Mouse (Mus musculus): Measurements from ENCODE around the gene Zfp780b. TPM values are rescaled to one million over a fixed set of nuclear protein-coding genes. Genes with fewer than 3 reads are reported as not detected.
"Not testable (repeated sequence)": the region's sequence is repeated elsewhere in the genome, so short reads cannot be mapped to it uniquely, and the experiment has no call there.

Zfp780b gene
- 10.5 and 10.9 TPM in 2 replicates for polyA plus RNA-seq (2014; fragmentation: Nextera tagmentation; extraction: Ambion mirVana)

DNA sequence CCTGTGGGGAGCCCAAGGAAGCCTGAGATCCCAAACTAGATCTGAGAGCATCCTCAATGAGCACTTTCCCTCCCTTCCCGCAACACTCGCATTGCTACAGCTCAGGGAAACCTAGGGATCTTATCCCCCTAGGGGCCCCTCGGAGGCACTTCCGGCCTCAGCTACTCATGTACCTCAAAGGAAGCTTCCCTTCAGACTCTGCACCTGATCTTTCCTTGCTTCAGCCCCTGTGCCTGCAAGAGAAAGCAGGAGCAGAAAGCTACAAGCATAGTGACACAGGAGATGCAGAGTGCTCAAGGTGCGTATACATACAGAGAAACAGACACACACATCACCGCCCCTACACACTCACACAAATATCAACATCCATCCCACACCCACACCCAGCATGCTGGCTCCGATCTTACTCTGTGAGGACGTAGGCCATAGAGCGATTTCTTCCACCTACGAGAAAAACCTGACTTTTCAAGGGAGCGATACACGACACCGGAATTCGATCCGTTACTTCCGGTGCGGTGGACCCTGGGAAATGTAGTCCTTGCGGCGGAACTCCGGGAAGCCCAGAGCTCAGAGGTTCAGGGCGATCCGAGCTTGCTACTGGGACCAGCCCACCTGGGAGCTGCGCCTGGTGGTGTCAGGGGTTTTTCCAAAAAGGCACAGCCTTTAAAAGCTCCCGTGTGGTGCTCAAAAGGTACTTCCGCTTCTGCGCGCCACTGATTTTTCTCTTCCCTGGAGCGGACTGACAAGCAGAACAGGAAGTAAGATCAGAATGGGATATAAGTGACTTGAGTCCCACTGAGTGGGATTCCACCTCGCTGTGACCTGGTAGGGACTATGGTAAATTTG lies at the start of gene Zfp780b:
Gene Zfp780b (minus strand): TSS at position 489 of the 846 bp plus-strand sequence.
- ATAC-seq (ENCODE audit: low read depth) (peak; percentile 92), DNase-seq (ENCODE audit: low spot score) (peak; percentile 87)
- peak within 1 kb of the TSS; percentile 71 for H3K9ac ChIP-seq (ENCODE audit: low read depth, low read length)
- peak within 1 kb of the TSS; percentile 65 for H3K4me2 ChIP-seq (ENCODE audit: low read depth, low read length)
- H3K4me1 ChIP-seq (ENCODE audit: control insufficient read depth, insufficient read depth, low read length) = peaks cover 8% of the 10 kb centered on the region; the same call in 1 of the 2 replicates
- H3K36me3 ChIP-seq (ENCODE audit: control insufficient read depth, insufficient read depth, low read length) = 0 out of 2 replicates have a peak, but pooled peaks cover 3% of the 10 kb centered on the region
- H3K9me3 ChIP-seq (ENCODE audit: control insufficient read depth, low read length) = peaks cover 28% of the 10 kb centered on the region
- H3K27ac ChIP-seq (replicated peaks; ENCODE audit: low read depth, low read length) = peak within 1 kb of the TSS; percentile 76
- under 1% methylated on average over 29 of the region's 29 CpGs for WGBS
- peak within 1 kb of the TSS; percentile 52 for H3K4me3 ChIP-seq (ENCODE audit: low read depth, low read length)
- H3K27me3 ChIP-seq (replicated peaks; ENCODE audit: control insufficient read depth, insufficient read depth, low read length) = no peaks in the 10 kb centered on the region

- 22% methylated on average over 7 of the region's 7 CpGs for whole genome bisulfite sequencing
- peak overlapping the region; percentile 81 for H3K9ac ChIP-seq (ENCODE audit: low read depth, low read length)
- no peaks in the 10 kb centered on the region for H3K27me3 ChIP-seq (replicated peaks; ENCODE audit: control insufficient read depth, insufficient read depth, low read length)
- ATAC-seq (ENCODE audit: low read depth) (peak; percentile 53), DNase-seq (ENCODE audit: low spot score) (peak; percentile 4)
- H3K9me3 ChIP-seq (ENCODE audit: control insufficient read depth, low read length) = no peaks in the 10 kb centered on the region
- H3K4me1 ChIP-seq (ENCODE audit: control insufficient read depth, insufficient read depth, low read length) = no peaks in the 10 kb centered on the region
- peak overlapping the region; percentile 79 for H3K4me2 ChIP-seq (ENCODE audit: low read depth, low read length)
- H3K36me3 ChIP-seq (ENCODE audit: control insufficient read depth, insufficient read depth, low read length) = 0 out of 2 replicates have a peak, but pooled peaks cover 6% of the 10 kb centered on the region
- peak overlapping the region; percentile 67 for H3K4me3 ChIP-seq (ENCODE audit: low read depth, low read length)
- H3K27ac ChIP-seq (replicated peaks; ENCODE audit: low read depth, low read length) = 0 out of 2 replicates have a peak overlapping the region, but pooled peaks have one; percentile 42
Observed at GRCm38 (mm10) chr7:28014445-28014810, 35.5 kb upstream of the Zfp780b start.

GRCm38 (mm10) chr7:28013549-28014444 lies 34.8 kb upstream of the Zfp780b start, which contains the start of gene Zfp850:
Gene Zfp850 (minus strand): TSS chr7:28014115.
- 0 out of 2 replicates have a peak within 1 kb of the TSS, but pooled peaks have one; percentile 42 for H3K27ac ChIP-seq (replicated peaks; ENCODE audit: low read depth, low read length)
- no peaks in the 10 kb centered on the region for H3K27me3 ChIP-seq (replicated peaks; ENCODE audit: control insufficient read depth, insufficient read depth, low read length)
- H3K9me3 ChIP-seq (ENCODE audit: control insufficient read depth, low read length) = no peaks in the 10 kb centered on the region
- DNase-seq (ENCODE audit: low spot score) = peak; percentile 93
- 0 out of 2 replicates have a peak, but pooled peaks cover 6% of the 10 kb centered on the region for H3K36me3 ChIP-seq (ENCODE audit: control insufficient read depth, insufficient read depth, low read length)
- peak; percentile 97 for ATAC-seq (ENCODE audit: low read depth)
- under 1% methylated on average over 47 of the region's 47 CpGs for WGBS
- H3K4me3 ChIP-seq (ENCODE audit: low read depth, low read length) = peak within 1 kb of the TSS; percentile 67
- peak within 1 kb of the TSS; percentile 79 for H3K4me2 ChIP-seq (ENCODE audit: low read depth, low read length)
- H3K4me1 ChIP-seq (ENCODE audit: control insufficient read depth, insufficient read depth, low read length) = no peaks in the 10 kb centered on the region
- H3K9ac ChIP-seq (ENCODE audit: low read depth, low read length) = peak within 1 kb of the TSS; percentile 81

GRCm38 (mm10) chr7:28010271-28010670 lies 31.3 kb upstream of the Zfp780b start:
- no peak overlapping the region for H3K9ac ChIP-seq (ENCODE audit: low read depth, low read length)
- no peaks in the 10 kb centered on the region for H3K4me1 ChIP-seq (ENCODE audit: control insufficient read depth, insufficient read depth, low read length)
- ATAC-seq (ENCODE audit: low read depth) (no peak), DNase-seq (ENCODE audit: low spot score) (no peak)
- H3K4me2 ChIP-seq (ENCODE audit: low read depth, low read length) = no peak overlapping the region
- WGBS = 90% methylated on average over 3 of the region's 3 CpGs
- H3K36me3 ChIP-seq (ENCODE audit: control insufficient read depth, insufficient read depth, low read length) = peaks cover 24% of the 10 kb centered on the region; the same call in 1 of the 2 replicates
- H3K27me3 ChIP-seq (replicated peaks; ENCODE audit: control insufficient read depth, insufficient read depth, low read length) = no peaks in the 10 kb centered on the region
- no peak overlapping the region for H3K4me3 ChIP-seq (ENCODE audit: low read depth, low read length)
- no peak overlapping the region for H3K27ac ChIP-seq (replicated peaks; ENCODE audit: low read depth, low read length)
- H3K9me3 ChIP-seq (ENCODE audit: control insufficient read depth, low read length) = no peaks in the 10 kb centered on the region

DNA sequence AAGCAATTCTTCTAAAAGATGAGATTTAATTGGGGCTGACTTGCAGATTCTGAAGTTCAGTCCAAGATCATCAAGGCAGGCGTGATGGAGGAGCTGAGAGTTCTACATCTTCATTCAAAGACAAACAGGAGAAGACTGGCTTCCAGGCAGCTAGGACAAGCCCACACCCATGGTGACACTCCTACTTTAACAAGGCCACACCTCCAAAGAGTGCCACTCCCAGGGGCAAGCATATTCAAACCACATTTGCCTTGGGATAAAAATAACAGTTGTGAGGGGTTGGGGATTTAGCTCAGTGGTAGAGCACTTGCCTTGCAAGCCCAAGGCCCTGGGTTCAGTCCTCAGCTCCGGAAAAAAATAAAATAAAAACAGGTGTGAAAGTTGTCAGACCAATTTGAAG lies 3.2 kb upstream of the Zfp780b start:
- no peak overlapping the region for H3K9ac ChIP-seq (ENCODE audit: low read depth, low read length)
- no peak overlapping the region for H3K4me2 ChIP-seq (ENCODE audit: low read depth, low read length)
- 75% methylated on average over 2 of the region's 2 CpGs for WGBS
- no peak overlapping the region for H3K27ac ChIP-seq (replicated peaks; ENCODE audit: low read depth, low read length)
- H3K4me3 ChIP-seq (ENCODE audit: low read depth, low read length) = no peak overlapping the region
- H3K36me3 ChIP-seq (ENCODE audit: control insufficient read depth, insufficient read depth, low read length) = peaks cover 21% of the 10 kb centered on the region
- H3K9me3 ChIP-seq (ENCODE audit: control insufficient read depth, low read length) = peaks cover 58% of the 10 kb centered on the region
- ATAC-seq (ENCODE audit: low read depth) = no peak
- DNase-seq (ENCODE audit: low spot score) = no peak
- H3K4me1 ChIP-seq (ENCODE audit: control insufficient read depth, insufficient read depth, low read length) = peaks cover 8% of the 10 kb centered on the region; the same call in 1 of the 2 replicates
- H3K27me3 ChIP-seq (replicated peaks; ENCODE audit: control insufficient read depth, insufficient read depth, low read length) = no peaks in the 10 kb centered on the region

DNA sequence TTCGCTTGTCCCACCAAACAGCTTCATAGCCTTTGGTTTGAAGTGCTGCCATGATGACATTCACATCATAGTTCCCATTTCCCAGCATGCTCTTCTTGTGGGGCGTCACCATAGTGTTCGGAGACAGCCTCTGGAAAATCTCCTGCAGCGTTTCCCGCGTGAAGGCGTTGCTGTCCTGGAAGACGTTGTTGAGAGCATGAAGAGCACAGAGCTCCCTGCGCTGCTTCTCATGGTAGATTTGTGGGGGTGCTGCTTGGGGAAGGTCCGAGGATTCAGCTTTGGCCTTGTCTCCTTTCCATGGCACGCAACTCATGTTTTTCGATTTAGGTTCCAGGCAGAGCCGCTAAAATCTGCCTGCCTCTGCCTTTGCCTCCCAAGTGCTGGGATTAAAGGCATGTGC lies 29.5 kb downstream of the Zfp780b start:
- not testable (repeated sequence) for H3K36me3 ChIP-seq (ENCODE audit: control insufficient read depth, insufficient read depth, low read length); H3K9me3 ChIP-seq (ENCODE audit: control insufficient read depth, low read length); H3K4me3 ChIP-seq (ENCODE audit: low read depth, low read length); H3K4me1 ChIP-seq (ENCODE audit: control insufficient read depth, insufficient read depth, low read length); H3K4me2 ChIP-seq (ENCODE audit: low read depth, low read length); H3K27me3 ChIP-seq (replicated peaks; ENCODE audit: control insufficient read depth, insufficient read depth, low read length); H3K27ac ChIP-seq (replicated peaks; ENCODE audit: low read depth, low read length); H3K9ac ChIP-seq (ENCODE audit: low read depth, low read length); DNase-seq (ENCODE audit: low spot score); ATAC-seq (ENCODE audit: low read depth)
- 88% methylated on average over 13 of the region's 13 CpGs for WGBS

GRCm38 (mm10) chr7:27941869-27942268 lies 37.1 kb downstream of the Zfp780b start:
- not testable (repeated sequence) for H3K36me3 ChIP-seq (ENCODE audit: control insufficient read depth, insufficient read depth, low read length); ATAC-seq (ENCODE audit: low read depth); H3K4me3 ChIP-seq (ENCODE audit: low read depth, low read length); H3K9ac ChIP-seq (ENCODE audit: low read depth, low read length); H3K9me3 ChIP-seq (ENCODE audit: control insufficient read depth, low read length); DNase-seq (ENCODE audit: low spot score); H3K4me2 ChIP-seq (ENCODE audit: low read depth, low read length); H3K27ac ChIP-seq (replicated peaks; ENCODE audit: low read depth, low read length); H3K27me3 ChIP-seq (replicated peaks; ENCODE audit: control insufficient read depth, insufficient read depth, low read length); H3K4me1 ChIP-seq (ENCODE audit: control insufficient read depth, insufficient read depth, low read length)
- 43% methylated on average over 4 of the region's 7 CpGs for WGBS

- H3K4me1 ChIP-seq (ENCODE audit: control insufficient read depth, insufficient read depth, low read length); DNase-seq (ENCODE audit: low spot score); ATAC-seq (ENCODE audit: low read depth); H3K9ac ChIP-seq (ENCODE audit: low read depth, low read length); H3K9me3 ChIP-seq (ENCODE audit: control insufficient read depth, low read length); H3K36me3 ChIP-seq (ENCODE audit: control insufficient read depth, insufficient read depth, low read length); H3K27me3 ChIP-seq (replicated peaks; ENCODE audit: control insufficient read depth, insufficient read depth, low read length); H3K27ac ChIP-seq (replicated peaks; ENCODE audit: low read depth, low read length): not testable (repeated sequence)
- 14% methylated on average over 1 of the region's 9 CpGs for WGBS
- H3K4me3 ChIP-seq (ENCODE audit: low read depth, low read length) = peak overlapping the region; percentile 26; the same call in 1 of the 2 replicates
- peak overlapping the region; percentile 47 for H3K4me2 ChIP-seq (ENCODE audit: low read depth, low read length)
Observed at GRCm38 (mm10) chr7:27933800-27934158, 45.2 kb downstream of the Zfp780b start.

Measured in embryonic facial prominence, embryonic 14.5 days (tissue).